Comparison of ENCODE assay signal across 8 mouse cellular contexts in the genomic region with DNA sequence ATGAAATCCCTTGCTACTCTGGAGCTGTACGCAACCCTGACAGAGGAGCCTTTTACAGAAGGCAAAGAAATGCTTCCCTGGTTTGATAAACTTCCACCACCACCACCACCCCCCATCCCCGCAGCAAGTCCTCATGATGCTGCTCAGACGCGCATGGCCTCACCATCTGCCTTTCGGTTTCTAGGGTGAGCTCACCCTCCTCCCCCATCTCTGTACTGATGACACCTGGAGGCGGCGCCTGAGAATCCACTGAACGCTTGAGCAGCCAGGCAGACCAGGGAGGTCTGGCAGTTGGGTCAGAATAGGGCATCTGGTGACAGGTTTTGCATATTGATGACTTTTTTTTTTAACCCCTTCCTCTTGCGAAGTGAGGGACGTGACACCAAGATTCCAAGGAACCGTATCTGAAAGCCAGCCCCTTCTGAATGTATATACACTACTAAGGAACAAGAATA. TPM values are rescaled to one million over a fixed set of nuclear protein-coding genes. Genes with fewer than 3 reads are reported as not detected.
DNase-seq lines count a peak whose midpoint lies in the region; ATAC-seq and TF ChIP-seq lines count a peak whose summit lies in the region.

No protein-coding gene starts in this region.

- no peaks in the 10 kb centered on the region for H3K27me3 ChIP-seq in hindbrain, embryonic 13.5 days

- H3K27ac ChIP-seq in hindbrain, embryonic 13.5 days: peak overlapping the region; percentile 96
- H3K27ac ChIP-seq in left cerebral cortex, adult 2 months: peak overlapping the region; percentile 97

- intact Hi-C loops in left cerebral cortex, adult 2 months (cut with DNase I): loop anchor here (2.0 kb wide), 1 partner anchor 44 kb away; the partner anchor contains the start of gene Pten

- H3K36me3 ChIP-seq in hindbrain, embryonic 13.5 days: no peaks in the 10 kb centered on the region; the same call in 1 of the 2 replicates

- H3K4me2 ChIP-seq in hindbrain, embryonic 13.5 days: peak overlapping the region; percentile 63

- ATAC-seq in hindbrain, embryonic 13.5 days (ENCODE audit: low FRiP score): peak; percentile 91
- peak; percentile 87 for ATAC-seq in megakaryocyte, adult 5-6 weeks (ENCODE audit: poor library complexity, severe bottlenecking)

- TF ChIP-seq CTCF in left cerebral cortex, adult 2 months (IDR thresholded peaks at IDR 0.05): no peak; the same call in 1 of the 2 replicates

- H3K4me3 ChIP-seq in hindbrain, embryonic 13.5 days: peak overlapping the region; percentile 95
- peak overlapping the region; percentile 85 for H3K4me3 ChIP-seq in left cerebral cortex, adult 2 months

- WGBS in hindbrain, embryonic 13.5 days: under 1% methylated on average over 11 of the region's 11 CpGs

- H3K9ac ChIP-seq in hindbrain, embryonic 13.5 days: peak overlapping the region; percentile 95

- peak; percentile 33 for DNase-seq in WW6 (ENCODE audit: low read depth, low spot score)
- peak; percentile 89 to 91 for DNase-seq in cerebellum, postnatal 14 days
- peak; percentile 62 to 69 for DNase-seq in frontal cortex, postnatal 14 days (ENCODE audit: low spot score in 2 of 2)
- peak; percentile 69 for DNase-seq in left cerebral cortex, adult 2 months (ENCODE audit: extremely low spot score in 1 of 2, low spot score in 2 of 2)
- DNase-seq in right cerebral cortex, postnatal 10 days (ENCODE audit: low spot score in 2 of 2): peak; percentile 82 to 89
- DNase-seq in urinary bladder, postnatal 4 days (ENCODE audit: low spot score in 2 of 2): peak; percentile 33 to 74

- H3K9me3 ChIP-seq in hindbrain, embryonic 13.5 days: no peaks in the 10 kb centered on the region

- H3K4me1 ChIP-seq in hindbrain, embryonic 13.5 days (replicated peaks): peaks cover 28% of the 10 kb centered on the region

RNA-seq across cellular contexts. Expression of gene Atad1, which starts 27.0 kb away (rescaled TPM):
- polyA plus RNA-seq in hindbrain, embryonic 13.5 days (2015; fragmentation: Nextera tagmentation; extraction: Ambion mirVana): 125 TPM in 2 replicates
- total RNA-seq in left cerebral cortex, adult 2 months (2021): 10 to 100 TPM; 91.3 to 96.5 TPM
- 58.6 and 66.9 TPM in 2 replicates for total RNA-seq in megakaryocyte, adult 5-6 weeks (2015)
- 45.1 and 49.3 TPM in 2 replicates for total RNA-seq in megakaryocyte, adult 5-6 weeks (2017)

RNA-seq across cellular contexts. Expression of gene Pten, which starts 44.7 kb away (rescaled TPM):
- polyA plus RNA-seq in hindbrain, embryonic 13.5 days (2015; fragmentation: Nextera tagmentation; extraction: Ambion mirVana): 11.1 and 12.4 TPM in 2 replicates
- total RNA-seq in left cerebral cortex, adult 2 months (2021): 100 to 1,000 TPM; 141 to 154 TPM
- 110 and 114 TPM in 2 replicates for total RNA-seq in megakaryocyte, adult 5-6 weeks (2015)
- total RNA-seq in megakaryocyte, adult 5-6 weeks (2017): 110 and 133 TPM in 2 replicates

Comparison
In these comparisons a context has a peak if more than half of its experiments do, and no peak if none do; other contexts are left out.
1. Peak in every context shown above with its lines: DNase-seq, ATAC-seq, H3K4me3 ChIP-seq and H3K27ac ChIP-seq.
2. DNase-seq: peak in every context shown above with its lines; median percentile 90 in cerebellum, postnatal 14 days; 86 in right cerebral cortex, postnatal 10 days; 69 in left cerebral cortex, adult 2 months; 66 in frontal cortex, postnatal 14 days; 54 in urinary bladder, postnatal 4 days; 33 in WW6.